Mouse (Mus musculus) hematopoietic multipotent progenitor cell, adult 10-12 weeks (in vitro differentiated cells): ENCODE results near the gene Btbd35f25. TPM values are rescaled to one million over a fixed set of nuclear protein-coding genes. Genes with fewer than 3 reads are reported as not detected.

Experiments used
- polyA plus RNA-seq: library from polyadenylated mRNA; stranded (reverse); fragments of >175 nt; gene quantifications from 2 replicates; pipeline ENCODE4 v1.2.3, GENCODE M21; 2012; ENCODE audit warnings: low replicate concordance

Btbd35f25 gene
- not detected in 2 replicates for polyA plus RNA-seq

GRCm38 (mm10) chrX:31717056-31717455, at the start of gene Btbd35f25:
Btbd35f25 (minus strand) TSS chrX:31717156.

Other genes starting within 250 kb of the Btbd35f25 start
- gene Gm21883, start 142.9 kb downstream of the Btbd35f25 start, polyA plus RNA-seq, result not detected in 2 replicates
- gene Spin2e, start 98.2 kb downstream of the Btbd35f25 start, polyA plus RNA-seq, result not detected in 2 replicates
- not detected in 2 replicates for gene Gm21637, start 244.9 kb upstream of the Btbd35f25 start, polyA plus RNA-seq